Mouse (Mus musculus) layer of hippocampus, adult 9-11 months (tissue): ENCODE results near the gene Abcb8.

ENCODE experiments used
- DNase-seq: peaks from one replicate; pipeline ENCODE4 v3.0.0; 2022

The Abcb8 gene

DNA sequence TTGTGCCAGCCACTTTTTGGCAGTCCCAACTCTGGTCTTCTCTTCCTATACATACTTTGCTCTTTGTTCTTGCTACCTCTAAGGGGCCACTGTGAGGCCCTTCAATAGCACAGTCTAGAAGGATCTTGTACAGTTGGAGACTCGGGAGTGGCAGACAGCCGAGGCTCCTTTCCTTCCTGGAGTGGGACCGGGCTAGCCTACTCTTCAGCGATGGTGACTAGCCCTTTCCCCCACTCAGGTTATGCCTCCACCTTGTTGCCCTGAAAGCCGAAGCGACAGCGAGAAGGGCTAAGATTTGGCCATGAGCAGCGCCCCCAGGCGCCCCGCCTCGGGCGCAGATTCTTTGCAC is 33.8 kb downstream of the Abcb8 start:
- DNase-seq, result no peak

DNA sequence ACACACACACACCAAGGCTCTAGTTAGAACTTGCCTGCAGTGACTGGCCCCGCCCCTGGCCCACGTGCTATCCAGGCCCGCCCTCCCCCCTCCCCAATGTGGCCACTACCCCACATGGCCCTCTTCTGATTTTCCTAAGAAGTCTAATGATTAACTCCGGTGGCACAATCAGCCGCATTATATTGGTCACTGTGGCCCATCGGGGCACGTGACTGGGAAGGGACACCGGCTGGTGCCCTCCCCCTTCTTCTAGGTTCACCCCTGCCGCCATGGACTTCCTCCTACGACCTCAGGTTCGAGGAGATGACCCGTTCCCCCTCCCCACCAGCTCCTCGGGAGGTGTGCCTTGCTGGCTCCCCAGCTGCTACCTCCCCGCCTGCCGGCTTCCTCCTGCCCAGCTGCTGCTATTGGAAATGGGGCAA is 34.5 kb downstream of the Abcb8 start:
- no peak for DNase-seq

DNA sequence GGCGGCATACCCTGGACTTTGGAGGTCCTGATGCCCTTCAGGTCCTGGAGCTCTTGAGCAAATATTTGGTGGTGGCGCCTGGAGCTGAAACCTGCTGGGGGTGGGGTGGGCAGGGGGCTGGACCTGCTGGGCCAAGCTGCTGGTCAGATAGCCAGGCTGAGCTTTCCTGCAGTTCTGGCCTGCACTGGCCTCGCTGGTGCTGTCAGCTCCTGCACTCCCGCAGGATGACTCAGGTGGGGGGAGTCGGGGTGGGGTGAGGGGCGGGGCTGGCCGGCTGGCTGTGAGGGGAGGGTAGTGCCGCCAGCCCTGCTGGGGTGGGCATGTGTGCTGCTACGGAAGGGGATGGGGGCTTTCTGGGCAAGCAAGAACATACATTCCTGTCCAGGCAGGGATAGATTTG is 35.1 kb downstream of the Abcb8 start:
- no peak for DNase-seq

DNA sequence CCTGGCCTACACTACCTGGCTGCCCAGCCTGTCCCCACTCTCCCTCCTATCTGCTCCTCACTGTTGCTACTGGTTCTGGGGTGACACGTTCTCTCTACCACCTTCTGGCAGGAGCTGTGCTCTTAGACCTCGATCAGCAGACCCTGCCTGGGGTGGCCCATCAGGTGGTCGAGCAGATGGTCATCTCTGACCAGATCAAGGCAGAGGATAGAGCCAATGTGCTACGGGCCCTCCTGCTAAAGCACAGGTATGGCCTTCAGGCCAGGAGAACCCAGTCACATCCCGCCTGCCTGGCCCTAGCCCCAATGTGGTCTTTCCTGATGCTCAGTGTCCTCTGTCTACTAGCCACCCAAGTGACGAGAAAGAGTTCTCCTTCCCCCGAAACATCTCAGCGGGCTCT is 40.5 kb downstream of the Abcb8 start:
- no peak for DNase-seq

DNA sequence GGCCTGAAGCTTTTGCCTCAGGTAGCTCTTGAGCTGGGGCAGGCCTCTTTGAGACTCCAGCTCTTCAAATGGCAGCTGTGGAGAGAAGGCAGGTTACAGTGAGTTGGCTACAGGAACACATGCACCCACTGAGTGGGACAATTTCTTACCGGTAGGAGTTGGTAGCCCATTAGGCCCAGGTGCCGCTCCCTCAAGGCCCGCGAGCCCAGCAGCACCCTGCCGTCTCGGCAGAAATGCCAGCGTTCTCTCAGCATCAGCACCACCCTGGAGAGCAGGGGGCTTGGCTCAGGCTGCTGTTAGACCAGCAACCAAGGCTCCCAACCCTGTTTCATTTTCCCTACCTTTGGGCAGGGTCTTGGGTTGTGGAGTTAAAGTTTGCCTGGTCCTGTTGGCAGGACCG is 47.7 kb downstream of the Abcb8 start:
- no peak for DNase-seq

DNA sequence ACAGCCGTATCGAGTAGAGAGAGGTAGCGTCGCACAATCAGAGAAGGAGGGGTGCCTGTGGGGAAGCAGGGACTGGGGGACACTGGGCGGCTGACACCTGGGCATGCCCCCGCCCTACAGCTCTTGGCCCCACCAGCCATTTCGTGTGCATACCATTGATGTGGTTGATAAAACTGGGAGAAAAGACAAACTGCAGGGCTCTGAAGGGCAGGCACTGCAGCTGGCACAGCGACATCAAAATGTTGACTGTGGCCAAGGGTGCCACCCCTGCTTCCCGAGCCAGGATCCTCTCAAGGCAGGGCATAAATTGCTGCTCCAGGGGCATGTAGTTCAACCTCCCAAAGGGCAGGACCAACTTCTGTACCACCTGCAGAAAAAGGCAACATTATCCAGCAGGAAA is 48.6 kb downstream of the Abcb8 start:
- no peak for DNase-seq

DNA sequence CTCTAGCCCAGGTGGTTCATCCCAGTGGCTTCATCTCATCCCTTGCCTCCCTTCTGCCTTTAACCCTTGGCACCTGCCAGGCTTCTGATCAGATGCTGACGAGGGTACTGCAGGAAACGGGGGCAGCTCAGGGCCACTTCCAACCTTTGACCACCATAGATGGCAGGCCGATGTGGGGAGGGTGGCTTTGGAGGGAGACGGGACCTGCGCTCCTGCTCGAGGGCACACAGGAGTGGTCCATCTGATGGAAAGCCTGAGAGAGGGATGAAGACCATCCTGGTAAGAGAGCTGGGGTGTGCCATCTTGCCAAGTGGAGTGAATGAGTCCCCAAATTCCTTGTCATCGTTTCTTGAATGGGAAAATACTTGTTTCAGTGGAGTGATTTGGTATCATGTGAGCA is 49.7 kb downstream of the Abcb8 start:
- no peak for DNase-seq

DNA sequence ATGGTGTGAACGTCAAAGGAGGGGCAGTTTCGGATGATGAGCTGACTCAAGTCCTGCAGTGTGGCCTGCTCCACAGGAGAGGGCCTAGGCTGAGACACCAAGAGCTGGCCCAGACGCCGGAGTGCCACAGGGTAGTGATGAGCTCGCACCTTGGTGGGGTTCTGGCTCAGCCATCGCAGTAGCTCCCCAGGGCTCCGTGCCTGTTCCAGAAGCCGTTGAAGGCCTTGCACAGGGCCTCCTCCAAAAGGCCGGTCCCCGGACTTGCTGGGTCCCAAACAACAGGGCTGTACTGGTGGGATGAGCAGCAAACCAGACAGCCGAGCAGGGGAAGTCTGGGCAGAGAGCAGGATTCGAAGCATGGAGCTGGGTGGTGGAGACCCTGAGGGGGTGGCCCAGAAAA is 50.5 kb downstream of the Abcb8 start:
- no peak for DNase-seq

DNA sequence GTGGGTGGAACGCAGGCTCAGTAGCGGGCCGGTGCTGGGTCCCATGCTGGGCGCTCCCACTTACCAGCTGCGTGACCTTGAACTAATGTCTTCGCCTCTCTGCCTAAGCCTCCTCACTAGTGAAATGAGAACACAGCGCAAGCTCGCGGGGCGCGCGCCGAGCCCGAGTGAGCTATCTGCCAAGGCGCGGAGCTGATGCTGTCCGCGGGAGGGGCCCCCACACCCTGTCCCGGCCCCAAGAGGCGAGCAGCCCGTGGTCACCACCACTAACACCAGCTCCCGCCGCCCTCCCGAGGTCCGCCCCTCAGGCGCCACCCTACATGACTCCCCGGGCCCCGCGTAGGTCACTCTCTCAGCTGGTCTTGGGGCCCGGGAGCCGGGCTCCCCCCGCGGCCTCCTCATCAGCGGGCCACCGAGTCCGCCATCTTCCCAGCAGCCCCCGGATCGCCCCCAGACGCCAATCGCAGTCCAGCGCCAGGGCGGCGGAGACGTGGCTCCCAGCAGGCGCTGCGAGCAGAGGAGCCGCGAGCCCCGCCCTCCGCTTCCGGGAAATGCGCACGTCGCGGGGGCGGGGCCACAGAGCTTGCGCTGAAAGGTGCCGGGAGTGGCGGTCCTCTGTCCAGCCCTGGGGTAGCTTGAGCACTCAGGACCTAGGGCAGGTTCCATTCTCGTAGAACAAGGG is 51.4 kb downstream of the Abcb8 start, which contains the start of gene Fastk:
TSS of gene Fastk (minus strand) at position 542 of the 682 bp plus-strand sequence.
- peak; percentile 94 for DNase-seq

DNA sequence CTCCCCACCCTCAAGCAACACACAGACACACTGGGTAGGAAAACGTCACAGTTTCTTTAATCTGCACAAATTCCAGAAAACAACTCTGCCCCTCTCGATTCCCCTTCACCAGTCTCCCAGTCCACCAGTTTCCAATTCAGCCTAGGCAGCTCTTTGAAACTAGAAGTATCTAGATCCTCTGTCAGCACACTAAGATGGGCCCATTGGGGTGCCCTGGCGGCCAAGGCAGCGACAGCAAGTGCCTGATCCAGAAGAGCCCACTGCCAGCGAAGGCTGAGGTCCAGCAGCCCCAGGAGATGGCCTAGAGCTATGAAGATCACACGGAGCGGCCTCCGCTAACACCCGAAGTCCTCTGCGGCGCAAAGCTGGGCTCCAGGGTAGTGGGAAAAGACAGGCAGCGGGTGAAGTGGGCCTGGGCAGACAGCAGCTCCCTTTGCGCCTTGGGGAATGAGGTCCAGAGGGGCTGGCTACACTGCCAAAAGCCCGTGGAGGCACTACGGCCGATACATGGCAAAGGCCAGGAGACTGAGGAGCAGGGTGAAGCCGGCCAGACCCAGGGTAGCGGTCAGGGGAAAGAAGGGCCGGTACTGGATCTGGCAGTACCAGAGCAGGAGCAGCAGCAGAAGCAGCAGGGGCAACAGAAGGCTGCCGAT is 52.1 kb downstream of the Abcb8 start:
- DNase-seq, result no peak

DNA sequence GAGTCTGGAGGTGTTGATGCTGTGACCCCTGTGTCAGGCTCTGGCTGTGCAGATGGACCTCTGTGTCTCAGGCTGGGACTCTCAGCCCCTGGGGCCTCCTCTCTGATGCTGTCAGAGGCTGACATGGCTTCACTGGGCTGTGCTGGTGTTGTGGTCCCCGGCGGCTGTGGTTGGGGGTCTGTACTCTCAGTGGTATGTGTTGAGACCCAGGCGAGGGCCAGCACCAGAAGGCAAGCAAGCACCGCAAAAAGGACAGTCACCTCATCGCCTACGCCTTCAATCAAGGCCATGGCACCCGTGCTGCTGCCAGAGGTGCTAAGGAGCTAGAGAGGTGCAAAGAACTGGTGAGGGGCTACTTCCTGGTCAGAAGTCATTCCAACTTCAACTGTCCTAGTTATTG is 53.2 kb downstream of the Abcb8 start:
- DNase-seq, result no peak

DNA sequence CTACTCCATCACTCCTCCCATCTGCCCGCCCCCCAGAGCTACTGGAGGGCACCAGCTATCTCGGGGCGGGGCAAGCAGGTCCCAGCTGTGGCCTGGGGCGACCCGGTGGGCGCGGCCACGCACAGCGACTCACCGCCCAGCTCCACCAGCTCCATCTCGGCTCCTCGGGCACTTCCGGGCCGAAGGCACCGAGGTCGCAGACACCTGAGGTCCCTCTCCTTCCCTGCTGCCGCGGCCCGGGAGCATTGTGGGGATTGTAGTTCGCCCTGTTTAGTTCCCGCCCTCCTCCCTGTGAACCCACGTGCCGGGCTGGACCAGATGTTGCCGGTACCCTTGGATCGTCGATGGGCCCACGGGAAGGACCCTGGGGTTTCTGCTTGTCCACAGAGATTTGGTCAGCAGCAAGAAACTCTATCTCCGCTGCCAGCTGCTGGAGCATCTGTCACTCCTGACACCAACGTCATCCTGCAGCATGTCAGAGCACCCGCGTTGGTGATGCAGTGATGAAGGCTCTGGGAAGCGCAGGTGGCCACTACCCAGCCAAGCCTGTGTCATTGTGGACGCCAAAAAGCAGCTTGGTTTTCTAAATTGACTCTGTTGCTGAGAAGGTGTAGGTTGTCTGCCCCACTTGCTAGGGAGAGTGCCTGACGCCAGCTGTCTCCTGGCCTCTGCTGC is 54.3 kb downstream of the Abcb8 start, which contains the start of gene Tmub1:
TSS of gene Tmub1 (minus strand) at position 231 of the 675 bp plus-strand sequence.
- peak; percentile 83 for DNase-seq

DNA sequence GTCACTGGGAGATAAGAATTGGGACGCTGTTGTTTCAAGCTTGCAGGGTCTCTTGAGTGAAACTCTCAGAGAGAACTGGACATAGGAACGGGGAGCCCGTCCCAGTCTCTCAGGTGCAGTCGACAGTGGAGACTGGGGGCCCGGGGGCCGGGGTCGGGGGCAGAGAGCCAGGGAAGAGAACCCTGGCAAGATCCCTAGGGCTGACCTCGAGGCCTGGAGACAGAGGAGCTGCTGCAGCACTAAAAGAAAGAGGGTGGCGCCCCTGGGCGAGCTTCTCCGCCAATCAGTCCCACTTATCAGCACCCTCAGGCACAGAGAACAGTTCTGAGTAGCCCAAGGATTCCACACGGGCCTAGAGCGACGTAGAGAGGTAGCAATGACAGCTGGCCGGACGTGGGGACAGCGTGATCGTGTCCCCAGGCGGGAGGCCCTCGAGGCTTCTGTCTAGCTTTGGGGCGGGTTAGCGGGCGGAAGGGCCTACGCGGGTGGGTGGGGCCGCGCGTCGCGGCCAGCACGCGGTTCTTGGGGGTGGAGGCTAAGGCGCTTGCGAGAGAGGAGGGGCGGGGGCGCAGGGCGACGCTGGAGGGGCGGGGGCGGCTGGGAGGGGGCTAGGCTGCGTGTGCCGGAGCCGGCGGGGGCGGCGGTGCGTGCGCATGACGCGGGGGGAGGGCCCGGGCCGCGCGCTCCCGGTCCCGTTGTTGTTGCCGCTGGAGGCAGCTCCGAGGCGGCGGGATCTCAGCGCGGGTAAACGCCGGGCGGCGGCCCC is 58.0 kb downstream of the Abcb8 start:
- peak; percentile 89 for DNase-seq

DNA sequence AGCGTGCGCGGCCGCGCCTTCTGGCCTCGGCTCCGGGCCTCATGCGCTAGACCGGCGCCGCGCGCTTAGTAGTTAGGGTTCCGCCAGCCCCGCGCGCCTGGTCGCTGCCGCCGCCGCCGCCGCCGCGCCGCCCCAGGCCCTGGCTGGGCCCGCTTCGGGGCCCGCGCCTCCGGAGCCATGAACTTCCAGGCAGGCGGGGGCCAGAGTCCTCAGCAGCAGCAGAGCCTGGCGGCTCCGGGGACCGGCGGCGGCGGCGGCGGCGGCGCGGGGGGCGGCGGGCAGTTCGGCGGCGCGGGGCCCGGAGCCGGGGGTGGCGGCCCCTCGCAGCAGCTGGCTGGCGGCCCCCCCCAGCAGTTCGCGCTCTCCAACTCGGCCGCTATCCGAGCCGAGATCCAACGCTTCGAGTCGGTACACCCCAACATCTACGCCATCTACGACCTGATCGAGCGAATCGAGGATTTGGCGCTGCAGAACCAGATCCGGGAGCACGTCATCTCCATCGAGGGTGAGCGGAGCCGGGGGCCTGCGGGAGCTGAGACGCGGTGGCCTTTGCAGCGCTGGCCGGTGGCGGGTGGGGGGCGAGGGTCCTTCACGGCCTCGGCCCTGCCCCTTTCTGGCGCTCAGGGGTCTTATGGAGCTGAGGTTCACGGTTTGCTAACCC is 58.7 kb downstream of the Abcb8 start, which contains the start of gene Agap3:
TSS of gene Agap3 (plus strand) at position 148 of the 661 bp plus-strand sequence.
- no peak for DNase-seq

DNA sequence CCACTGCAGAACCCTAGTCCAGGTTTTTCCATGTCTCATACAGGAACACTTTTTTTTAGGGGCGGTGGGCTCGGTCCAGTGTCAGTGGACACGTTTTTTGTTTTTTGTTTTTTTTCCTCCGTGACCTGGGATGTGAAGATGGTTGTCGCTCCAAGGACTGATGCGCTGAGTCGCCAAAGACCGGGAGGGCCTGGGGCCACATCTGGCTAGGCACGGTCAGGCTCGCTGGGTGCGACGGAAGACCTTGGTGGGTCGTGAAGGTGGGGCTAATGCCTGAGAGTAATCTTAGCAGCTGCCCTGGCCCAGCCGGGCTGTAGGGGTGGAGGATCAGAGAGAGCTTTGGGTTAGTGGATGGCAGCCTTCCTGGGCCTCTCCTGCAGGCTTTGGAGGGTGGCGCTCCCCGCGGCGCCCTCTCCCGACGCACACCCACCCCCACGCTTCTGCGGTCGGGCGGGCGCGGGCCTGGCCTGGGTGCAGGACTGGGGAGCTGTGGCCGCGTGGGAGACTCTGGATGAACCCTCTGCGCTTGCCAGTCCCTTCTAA is 59.3 kb downstream of the Abcb8 start:
- DNase-seq, result no peak

DNA sequence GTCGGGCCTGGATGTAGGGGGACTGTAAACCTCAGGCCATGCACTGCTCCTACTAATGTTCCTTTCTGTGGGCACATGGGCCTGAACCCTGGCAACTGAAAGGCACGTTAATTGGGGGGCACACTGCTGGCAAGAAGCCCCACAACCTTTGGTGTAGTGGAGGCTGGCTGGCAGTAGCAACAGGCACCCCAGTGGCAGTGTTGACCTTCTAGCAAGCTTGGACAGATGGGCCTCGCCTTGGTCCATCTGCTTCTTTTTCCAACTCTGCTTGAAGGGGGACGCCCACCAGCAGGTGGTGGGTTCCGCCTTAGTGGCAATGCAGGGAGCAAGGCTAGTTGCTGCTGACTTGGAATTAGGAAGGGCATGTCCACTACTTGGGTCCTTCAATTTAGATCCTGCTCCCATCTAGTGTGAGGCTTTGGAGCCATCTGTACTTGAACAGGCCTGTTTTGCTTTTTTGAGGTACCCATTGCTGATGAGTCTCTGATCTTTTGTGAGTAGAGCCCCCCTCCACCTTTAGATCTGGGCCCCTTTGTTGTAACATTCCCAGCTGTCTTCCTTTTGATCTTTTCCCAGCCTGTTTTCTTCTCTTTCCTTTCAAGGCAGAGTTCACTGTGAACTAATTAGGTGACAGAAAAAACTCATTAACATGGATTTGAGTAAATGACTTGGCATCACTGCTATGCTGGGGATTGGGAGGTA is 60.0 kb downstream of the Abcb8 start:
- peak; percentile 32 for DNase-seq

DNA sequence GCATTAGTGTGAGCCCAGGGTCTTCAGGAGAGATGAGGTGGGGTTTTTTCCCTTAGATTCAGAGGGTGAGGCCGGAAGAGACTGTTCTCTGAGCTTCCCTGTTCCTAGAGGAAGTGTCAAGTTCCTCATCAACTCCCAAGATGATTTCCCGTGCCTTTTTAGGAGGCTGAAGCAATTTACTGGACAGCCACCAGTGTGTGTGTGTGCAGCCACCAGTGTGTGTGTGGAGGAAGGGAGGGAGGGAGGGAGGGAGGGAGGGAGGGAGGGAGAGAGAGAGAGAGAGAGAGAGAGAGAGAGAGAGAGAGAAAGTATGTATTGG is 60.5 kb downstream of the Abcb8 start:
- DNase-seq, result no peak

DNA sequence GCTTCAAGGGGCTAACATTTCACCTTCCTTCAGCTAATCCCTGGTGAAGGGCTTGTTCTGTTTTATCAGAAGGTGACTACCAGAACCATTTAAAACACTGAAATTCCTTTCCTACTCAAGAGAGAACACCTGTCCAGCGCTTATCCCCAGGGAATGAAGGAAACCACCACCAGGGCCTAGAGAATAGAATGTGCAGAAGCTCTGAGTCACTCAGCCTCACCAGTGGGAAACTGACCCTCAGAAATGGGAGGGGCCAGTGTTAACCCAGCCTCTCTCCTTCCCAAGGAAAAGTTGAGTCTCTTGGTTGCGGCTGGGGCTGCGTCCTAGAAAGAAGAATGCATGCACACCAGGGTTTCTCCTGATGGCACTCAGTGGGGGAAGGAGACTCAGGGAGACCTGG is 61.6 kb downstream of the Abcb8 start:
- no peak for DNase-seq

DNA sequence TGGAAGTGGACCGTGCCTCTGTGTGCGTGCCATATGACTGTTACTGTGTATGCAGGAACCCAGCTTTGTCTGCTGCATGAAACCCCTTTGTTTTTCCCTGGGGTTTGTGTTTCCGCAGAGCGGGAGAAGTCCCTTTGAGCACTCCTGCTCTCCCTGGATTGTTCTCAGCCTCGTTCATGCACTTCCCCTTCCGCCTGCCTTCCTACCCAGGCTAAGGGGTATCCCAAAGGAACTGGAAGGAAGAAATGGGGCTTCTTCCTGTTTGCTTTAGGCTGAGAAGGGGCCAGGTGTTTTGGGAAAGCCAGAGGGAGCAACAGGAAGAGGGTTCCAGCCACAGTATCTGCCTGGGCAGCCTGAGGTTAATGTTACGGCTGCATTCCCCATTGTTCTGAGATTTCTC is 62.1 kb downstream of the Abcb8 start:
- DNase-seq, result no peak
